Comparison of ENCODE assay signal across 7 mouse cellular contexts in the genomic region with DNA sequence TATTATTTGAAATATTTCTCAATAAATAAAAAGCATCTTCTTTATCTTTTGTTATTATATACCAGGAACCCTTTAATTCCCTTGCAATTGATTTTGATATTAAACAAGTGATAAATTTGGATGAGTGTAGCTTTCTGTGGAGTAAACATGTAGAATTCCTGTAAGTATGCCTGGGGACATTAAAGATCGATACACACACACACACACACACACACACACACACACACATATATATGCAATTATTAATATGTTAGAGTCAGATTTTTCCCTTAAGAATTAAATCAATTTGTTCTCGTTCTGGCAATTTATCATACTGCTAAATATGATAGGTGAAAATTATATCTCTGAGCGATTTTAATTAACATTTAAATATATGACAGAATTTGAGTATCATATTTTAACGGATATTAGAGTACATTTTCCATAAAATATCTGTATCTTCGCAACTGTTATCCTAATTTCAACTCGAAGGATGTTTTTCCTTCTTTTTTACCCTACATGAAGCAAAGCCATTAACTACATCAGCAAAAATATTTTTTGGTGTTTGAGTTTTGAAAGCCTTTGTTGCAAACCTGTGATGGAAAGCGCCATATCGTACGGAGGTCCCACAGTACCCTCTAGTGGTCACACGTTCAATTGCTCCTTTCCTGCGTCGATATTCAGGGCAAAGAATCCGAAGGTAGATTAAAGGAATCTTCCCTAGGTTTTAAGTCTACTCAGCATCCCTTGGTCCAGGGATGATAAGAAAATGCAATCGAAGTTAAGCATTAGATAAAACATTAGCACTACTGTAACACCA.
DNase-seq lines count a peak whose midpoint lies in the region; ATAC-seq and TF ChIP-seq lines count a peak whose summit lies in the region.

No protein-coding gene starts in this region.

- H3K4me3 ChIP-seq in liver, postnatal 0 days (ENCODE audit: low read depth, low read length) = no peak overlapping the region

- peak; percentile 48 for DNase-seq in right cerebral cortex, adult 18-20 months
- DNase-seq in right cerebral cortex, postnatal 36 days (ENCODE audit: low spot score in 2 of 2) = no peak
- DNase-seq in adrenal gland, postnatal 14 days = peak; percentile 39
- DNase-seq in embryo, embryonic 11.5 days (ENCODE audit: low read depth, low spot score) = peak; percentile 51
- DNase-seq in hindlimb bud, embryonic 11.5 days (ENCODE audit: extremely low spot score, low read depth, low spot score) = peak; percentile 68
- peak; percentile 18 for DNase-seq in liver, postnatal 0 days
- peak; percentile 71 to 75 for DNase-seq in right cerebral cortex, adult 2 months (ENCODE audit: low spot score in 2 of 2)

- no peak overlapping the region for H3K27ac ChIP-seq in liver, postnatal 0 days (ENCODE audit: low read depth)

- no peaks in the 10 kb centered on the region for H3K27me3 ChIP-seq in liver, postnatal 0 days (ENCODE audit: insufficient read depth, low read length)

- no peaks in the 10 kb centered on the region for H3K9me3 ChIP-seq in liver, postnatal 0 days (ENCODE audit: low read length)

- H3K4me2 ChIP-seq in liver, postnatal 0 days (ENCODE audit: low read depth, low read length) = no peak overlapping the region

- no peaks in the 10 kb centered on the region for H3K4me1 ChIP-seq in liver, postnatal 0 days (ENCODE audit: insufficient read depth)

- WGBS in liver, postnatal 0 days (ENCODE audit: insufficient replicate concordance) = 20% methylated on average over 14 of the region's 14 CpGs

- TF ChIP-seq CTCF in liver, postnatal 0 days (IDR thresholded peaks at IDR 0.05; ENCODE audit: low read depth) = peak; percentile 74

- no peak overlapping the region for H3K9ac ChIP-seq in liver, postnatal 0 days (replicated peaks)

- H3K36me3 ChIP-seq in liver, postnatal 0 days (replicated peaks; ENCODE audit: insufficient read depth, low read length) = no peaks in the 10 kb centered on the region

- ATAC-seq in liver, postnatal 0 days = no peak

- no peak for TF ChIP-seq EP300 in liver, postnatal 0 days (IDR thresholded peaks at IDR 0.05; ENCODE audit: low read depth)

Comparison
In these comparisons a context has a peak if more than half of its experiments do, and no peak if none do; other contexts are left out.
1. DNase-seq: peak in right cerebral cortex, adult 18-20 months (single experiment), adrenal gland, postnatal 14 days (single experiment), embryo, embryonic 11.5 days (single experiment), hindlimb bud, embryonic 11.5 days (single experiment), liver, postnatal 0 days (single experiment) and right cerebral cortex, adult 2 months (2 of 2); none in right cerebral cortex, postnatal 36 days (0 of 2).